Mouse (Mus musculus) stomach, postnatal 0 days (tissue): ENCODE measurements around the gene Als2cr12.

Source experiments
- CTCF ChIP-seq: IDR thresholded peaks from 2 replicates; pipeline ENCODE4 v1.5.1; 2016; ENCODE audit warnings: antibody characterized with exemption, low read depth, mild to moderate bottlenecking, moderate library complexity
- EP300 ChIP-seq: optimal IDR thresholded peaks from 2 replicates; pipeline ENCODE3; 2016; ENCODE audit warnings: antibody characterized with exemption

DNA sequence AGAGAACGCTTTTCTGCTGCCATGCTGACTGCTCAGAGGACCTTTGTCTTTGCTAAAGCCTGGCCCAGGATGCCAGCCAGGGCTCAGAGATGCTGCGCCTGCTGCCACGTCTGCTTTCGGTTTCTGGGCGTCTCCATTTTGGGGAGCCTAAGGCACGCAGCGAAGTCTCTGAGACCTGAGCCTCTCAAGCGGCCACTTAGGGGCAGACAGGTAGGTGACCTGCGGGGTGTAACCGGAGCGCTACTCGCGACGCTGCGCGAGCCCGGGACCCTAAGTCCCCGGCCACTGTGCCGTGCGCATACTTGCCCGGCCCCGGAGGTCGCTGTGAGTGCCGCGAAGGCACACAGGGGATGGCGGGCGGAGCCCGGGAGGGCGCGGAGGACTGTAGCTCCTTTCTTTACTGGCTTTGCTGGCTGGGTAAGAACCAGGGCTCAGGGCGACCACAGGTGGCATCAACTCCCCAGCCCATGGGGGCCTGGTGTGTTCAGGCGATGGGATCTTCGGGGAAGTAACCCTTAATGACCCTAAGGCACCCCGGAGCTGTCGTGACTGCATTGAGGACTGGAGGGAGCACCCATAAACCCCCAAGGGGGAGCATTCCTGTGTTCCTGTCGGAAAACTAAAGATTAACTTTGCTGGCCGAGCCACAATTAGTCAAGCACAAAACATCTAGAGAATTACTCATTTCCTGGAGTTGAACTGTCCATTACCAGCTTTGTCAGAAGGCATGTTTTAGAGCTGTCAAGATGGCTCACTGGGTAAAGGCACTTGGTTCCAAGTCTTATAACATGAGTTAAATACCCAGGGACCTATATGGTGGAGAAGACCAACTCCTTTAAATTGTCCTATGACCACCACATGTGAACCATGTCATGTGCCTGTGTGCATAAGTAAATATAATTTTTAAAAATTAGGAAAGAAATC lies 43.0 kb downstream of the Als2cr12 start:
- no peak for TF ChIP-seq CTCF
- TF ChIP-seq EP300, result no peak
